Mouse (Mus musculus) macrophage (primary cell): ENCODE measurements at regions not wholly inside any gene's neighbourhood (a gene's known extent, or its start where the extent isn't known, plus 50 kb on each side); places are given as distances from the start of the nearest gene placed in this dataset.

Experiments used
- H3K27ac ChIP-seq: fragments of 350-480 bp; formaldehyde crosslinking; 2 replicates; pipeline ENCODE4 v1.9.0; 2021
- H3K36me3 ChIP-seq: fragments of 350-480 bp; formaldehyde crosslinking; 2 replicates; pipeline ENCODE4 v1.9.0; 2021; ENCODE audit errors: inconsistent target
- H3K4me3 ChIP-seq: fragments of 350-480 bp; formaldehyde crosslinking; 2 replicates; pipeline ENCODE4 v1.9.0; 2021; ENCODE audit errors: inconsistent target
- H3K79me2 ChIP-seq: fragments of 350-480 bp; formaldehyde crosslinking; 2 replicates; pipeline ENCODE4 v1.9.0; 2021; ENCODE audit errors: inconsistent target
- WGBS: methylation state at CpG from one replicate; pipeline ENCODE4 v1.1.7; 2026; ENCODE audit warnings: inconsistent platforms; ENCODE audit not compliant: missing documents; 5-methylcytosine and 5-hydroxymethylcytosine counted together

GRCm38 (mm10) chr3:70160043-70160442 is 152.6 kb downstream of the Otol1 start:
- 87% methylated on average over 6 of the region's 9 CpGs for WGBS
- Histone ChIP-seq H3K79me2 (no peaks in the 10 kb centered on the region), H3K36me3 (no peaks in the 10 kb centered on the region), H3K4me3 (no peak overlapping the region), H3K27ac (no peak overlapping the region)

GRCm38 (mm10) chr3:70171667-70172066 is 164.3 kb downstream of the Otol1 start:
- Histone ChIP-seq H3K4me3 (no peak overlapping the region), H3K27ac (no peak overlapping the region), H3K36me3 (no peaks in the 10 kb centered on the region), H3K79me2 (no peaks in the 10 kb centered on the region)
- 59% methylated on average over 4 of the region's 4 CpGs for WGBS

- no peaks in the 10 kb centered on the region for H3K79me2 ChIP-seq
- H3K36me3 ChIP-seq, result no peaks in the 10 kb centered on the region
- 67% methylated on average over 1 of the region's 1 CpGs for WGBS
- H3K4me3 ChIP-seq, result no peak overlapping the region
- H3K27ac ChIP-seq, result no peak overlapping the region
These were observed 169.0 kb downstream of the Otol1 start for GRCm38 (mm10) chr3:70176391-70176790.

- Histone ChIP-seq H3K79me2 (no peaks in the 10 kb centered on the region), H3K4me3 (no peak overlapping the region), H3K36me3 (no peaks in the 10 kb centered on the region), H3K27ac (no peak overlapping the region)
- WGBS, result 74% methylated on average over 3 of the region's 3 CpGs
These were observed 174.2 kb downstream of the Otol1 start for GRCm38 (mm10) chr3:70181611-70182010.

GRCm38 (mm10) chr3:70190741-70191140 is 183.3 kb downstream of the Otol1 start:
- no peaks in the 10 kb centered on the region for H3K36me3 ChIP-seq
- no peak overlapping the region for H3K4me3 ChIP-seq
- no peak overlapping the region for H3K27ac ChIP-seq
- H3K79me2 ChIP-seq, result no peaks in the 10 kb centered on the region

GRCm38 (mm10) chr3:70196671-70197070 is 189.3 kb downstream of the Otol1 start:
- 88% methylated on average over 3 of the region's 3 CpGs for WGBS
- no peak overlapping the region for H3K4me3 ChIP-seq

GRCm38 (mm10) chr3:70198890-70199289 is 191.5 kb downstream of the Otol1 start:
- H3K36me3 ChIP-seq, result no peaks in the 10 kb centered on the region
- no peak overlapping the region for H3K27ac ChIP-seq
- WGBS, result 91% methylated on average over 3 of the region's 3 CpGs
- no peak overlapping the region for H3K4me3 ChIP-seq
- no peaks in the 10 kb centered on the region for H3K79me2 ChIP-seq

More at GRCm38 (mm10) chr3:70196671-70197070, 189.3 kb downstream of the Otol1 start:
- Histone ChIP-seq H3K36me3 (no peaks in the 10 kb centered on the region), H3K27ac (no peak overlapping the region), H3K79me2 (no peaks in the 10 kb centered on the region)

GRCm38 (mm10) chr3:70201334-70201943 is 194.0 kb downstream of the Otol1 start:
- H3K79me2 ChIP-seq, result no peaks in the 10 kb centered on the region
- no peak overlapping the region for H3K4me3 ChIP-seq
- 90% methylated on average over 3 of the region's 3 CpGs for WGBS
- H3K27ac ChIP-seq, result no peak overlapping the region
- no peaks in the 10 kb centered on the region for H3K36me3 ChIP-seq

- H3K27ac ChIP-seq, result no peak overlapping the region
- no peak overlapping the region for H3K4me3 ChIP-seq
- no peaks in the 10 kb centered on the region for H3K36me3 ChIP-seq
- no peaks in the 10 kb centered on the region for H3K79me2 ChIP-seq
- 88% methylated on average over 3 of the region's 3 CpGs for WGBS
These were observed 207.8 kb downstream of the Otol1 start for GRCm38 (mm10) chr3:70215195-70215594.

GRCm38 (mm10) chr3:70216096-70216495 is 208.7 kb downstream of the Otol1 start:
- H3K79me2 ChIP-seq, result no peaks in the 10 kb centered on the region
- no peak overlapping the region for H3K4me3 ChIP-seq
- H3K27ac ChIP-seq, result no peak overlapping the region
- 100% methylated on average over 1 of the region's 1 CpGs for WGBS
- no peaks in the 10 kb centered on the region for H3K36me3 ChIP-seq

GRCm38 (mm10) chr3:70218757-70219360 is 211.4 kb downstream of the Otol1 start:
- Histone ChIP-seq H3K4me3 (no peak overlapping the region), H3K27ac (no peak overlapping the region)
- WGBS, result 78% methylated on average over 4 of the region's 4 CpGs

GRCm38 (mm10) chr3:70223443-70224065 is 216.1 kb downstream of the Otol1 start:
- Histone ChIP-seq H3K27ac (no peak overlapping the region), H3K79me2 (no peaks in the 10 kb centered on the region), H3K4me3 (no peak overlapping the region), H3K36me3 (no peaks in the 10 kb centered on the region)
- WGBS, result 92% methylated on average over 3 of the region's 3 CpGs

More at GRCm38 (mm10) chr3:70218757-70219360, 211.4 kb downstream of the Otol1 start:
- H3K36me3 ChIP-seq, result no peaks in the 10 kb centered on the region
- H3K79me2 ChIP-seq, result no peaks in the 10 kb centered on the region

GRCm38 (mm10) chr3:70224846-70225245 is 217.4 kb downstream of the Otol1 start:
- Histone ChIP-seq H3K79me2 (no peaks in the 10 kb centered on the region), H3K36me3 (no peaks in the 10 kb centered on the region), H3K4me3 (no peak overlapping the region), H3K27ac (no peak overlapping the region)
- 97% methylated on average over 6 of the region's 6 CpGs for WGBS

GRCm38 (mm10) chr3:70227165-70227564 is 219.8 kb downstream of the Otol1 start:
- no peaks in the 10 kb centered on the region for H3K36me3 ChIP-seq
- H3K4me3 ChIP-seq, result no peak overlapping the region
- 75% methylated on average over 4 of the region's 4 CpGs for WGBS
- H3K27ac ChIP-seq, result no peak overlapping the region
- H3K79me2 ChIP-seq, result no peaks in the 10 kb centered on the region

- H3K27ac ChIP-seq, result no peak overlapping the region
- WGBS, result 57% methylated on average over 2 of the region's 3 CpGs
These were observed 241.2 kb downstream of the Otol1 start for GRCm38 (mm10) chr3:70248655-70249054.

More at GRCm38 (mm10) chr3:70248655-70249054, 241.2 kb downstream of the Otol1 start:
- no peak overlapping the region for H3K4me3 ChIP-seq
- H3K79me2 ChIP-seq, result no peaks in the 10 kb centered on the region
- no peaks in the 10 kb centered on the region for H3K36me3 ChIP-seq
